Mouse (Mus musculus): Measurements from ENCODE around the gene Dhx37. TPM values are rescaled to one million over a fixed set of nuclear protein-coding genes. Genes with fewer than 3 reads are reported as not detected.

The Dhx37 gene
- total RNA-seq, 1 experiment from 2014 or later: 72.8 TPM

DNA sequence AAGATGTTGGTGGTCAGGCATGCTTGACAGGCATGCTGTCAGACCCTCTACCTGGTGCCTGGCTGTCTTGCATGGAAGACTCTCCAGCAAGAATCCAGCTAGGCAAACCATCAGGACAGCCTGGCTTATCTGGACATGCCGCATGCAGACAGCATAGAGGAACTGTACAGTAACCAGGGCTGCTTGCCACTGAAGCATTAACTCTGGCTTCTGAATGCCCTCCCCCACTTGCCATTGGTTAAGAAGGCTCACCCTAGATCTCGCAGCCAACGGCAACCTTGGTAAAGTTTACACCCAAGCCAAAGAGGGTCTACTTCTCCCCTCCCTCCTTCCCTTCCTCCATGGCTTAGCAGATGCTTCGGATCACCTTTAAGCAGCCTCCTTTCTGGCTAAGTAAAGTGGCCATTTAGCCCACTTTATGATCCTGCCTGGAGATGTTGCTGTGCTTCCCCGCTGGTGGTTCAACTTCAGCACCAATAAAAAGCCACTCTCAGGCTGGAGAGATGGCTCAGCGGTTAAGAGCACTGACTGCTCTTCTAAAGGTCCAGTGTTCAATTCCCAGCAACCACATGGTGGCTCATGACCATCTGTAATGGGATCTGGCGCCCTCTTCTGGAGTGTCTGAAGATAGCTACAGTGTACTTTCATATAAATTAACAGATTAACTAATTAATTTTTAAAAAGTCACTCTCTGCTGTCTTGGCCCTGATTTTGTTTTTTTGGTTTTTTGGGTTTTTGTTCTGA lies 62.8 kb downstream of the Dhx37 start:
- no peak for ATAC-seq (replicated peaks; ENCODE audit: low read depth, poor library complexity, severe bottlenecking)

DNA sequence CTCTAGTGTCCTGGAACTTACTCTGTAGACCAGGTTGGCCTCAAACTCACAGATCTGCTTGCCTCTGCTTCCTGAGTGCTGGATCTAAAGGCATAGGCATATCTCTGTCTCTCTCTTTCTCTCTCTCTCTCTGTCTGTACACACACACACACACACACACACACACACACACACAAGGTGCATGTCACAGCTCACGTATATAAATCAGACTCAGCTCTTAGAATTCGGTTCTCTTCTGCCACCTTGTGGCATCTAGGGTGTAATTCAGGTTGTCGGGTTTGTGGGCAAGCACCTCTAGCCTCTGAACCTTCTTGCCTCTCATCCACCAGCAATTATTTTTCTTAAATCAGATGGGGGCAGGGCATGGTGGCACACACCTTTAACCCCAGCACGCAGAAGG lies 65.4 kb downstream of the Dhx37 start:
- ATAC-seq (replicated peaks; ENCODE audit: low read depth, poor library complexity, severe bottlenecking): peak; percentile 87

DNA sequence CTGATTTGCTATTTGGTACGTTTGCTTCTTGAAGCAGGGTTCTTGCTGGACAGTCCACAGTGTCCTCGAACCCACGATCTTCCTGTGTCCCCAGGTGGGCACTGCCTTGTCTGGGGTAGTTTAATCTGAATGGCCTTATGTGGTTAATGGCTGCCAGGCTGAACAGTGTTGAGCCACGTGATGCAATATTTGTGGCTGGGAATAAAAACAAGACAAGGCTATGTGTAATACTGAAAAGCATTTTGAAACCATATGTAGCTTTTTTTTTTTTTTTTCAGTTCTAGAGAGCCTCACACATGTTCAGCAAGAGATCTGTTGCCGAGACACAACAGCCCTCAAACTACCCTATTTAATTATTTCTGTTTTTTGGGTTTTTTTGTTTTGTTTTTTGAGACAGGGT lies 65.8 kb downstream of the Dhx37 start:
- ATAC-seq (replicated peaks; ENCODE audit: low read depth, poor library complexity, severe bottlenecking): peak; percentile 23; the same call in 1 of the 2 replicates

DNA sequence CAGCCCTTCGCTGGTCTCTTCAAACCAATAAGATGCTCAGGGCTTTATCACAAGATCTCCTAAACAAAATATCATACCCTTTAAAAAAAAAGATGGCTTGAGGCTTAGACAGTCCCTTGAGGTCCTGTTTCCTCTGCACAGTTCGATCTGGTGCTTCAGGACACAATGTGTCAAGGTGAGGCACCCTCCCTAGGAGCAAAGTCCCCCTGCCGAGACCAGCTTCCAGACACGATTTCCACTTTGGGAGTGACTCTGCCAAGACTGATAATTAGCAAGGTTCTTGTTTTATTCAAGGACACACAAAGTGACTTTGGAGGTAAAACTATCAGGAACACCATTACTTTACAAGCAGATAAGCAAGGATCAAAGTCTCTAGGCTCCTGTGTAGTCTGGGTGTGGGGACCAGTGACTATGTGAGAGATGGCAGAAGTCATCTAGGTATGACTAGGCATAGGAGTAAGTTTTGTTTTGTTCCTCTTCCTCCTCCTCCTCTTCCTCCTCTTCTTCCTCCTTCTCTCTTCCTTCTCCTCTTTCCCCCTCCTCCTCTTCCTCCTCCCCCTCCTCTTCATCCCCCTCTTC lies 69.0 kb downstream of the Dhx37 start:
- ATAC-seq (replicated peaks; ENCODE audit: low read depth, poor library complexity, severe bottlenecking): no peak

DNA sequence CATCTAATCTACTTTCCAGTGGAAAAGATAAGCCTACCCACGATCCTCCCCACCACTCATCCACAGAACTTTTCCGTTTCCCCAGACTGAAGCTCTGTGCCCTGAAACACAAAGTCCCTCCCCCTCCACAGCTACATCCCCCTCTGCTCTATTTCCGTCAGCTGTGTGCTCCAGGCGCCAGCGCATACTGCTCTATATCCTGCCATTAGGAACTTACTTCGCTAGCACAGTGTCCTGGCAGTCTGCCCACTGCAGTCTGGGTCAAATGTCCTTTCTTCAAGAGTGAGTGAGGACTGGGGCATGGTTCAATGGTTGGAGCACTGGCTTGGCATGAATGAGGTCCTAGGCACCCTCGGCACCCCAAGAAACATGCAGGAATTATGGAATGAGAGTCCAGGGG lies 70.0 kb downstream of the Dhx37 start:
- ATAC-seq (replicated peaks; ENCODE audit: low read depth, poor library complexity, severe bottlenecking): 0 out of 2 replicates have a peak, but pooled peaks have one; percentile 21

Other genes starting within 250 kb of the Dhx37 start
- gene Scarb1, start 93.0 kb downstream of the Dhx37 start, total RNA-seq (2017): 34.5 and 51.2 TPM in 2 replicates
- gene Gm10382, start 44.8 kb downstream of the Dhx37 start, total RNA-seq (2017): 1.2 TPM in 1 of 2 replicates, not detected in the other
- 252 and 273 TPM in 2 replicates for gene Ubc, start 43.9 kb downstream of the Dhx37 start, total RNA-seq (2017)
- 32.7 and 32.8 TPM in 2 replicates for gene Bri3bp, start 7.4 kb upstream of the Dhx37 start, total RNA-seq (2017)
- gene Aacs, start 41.7 kb upstream of the Dhx37 start, total RNA-seq (2017): 8.1 and 10.8 TPM in 2 replicates
- not detected in 2 replicates for gene Tmem132b, start 97.7 kb upstream of the Dhx37 start, total RNA-seq (2017)